Mouse (Mus musculus) G1E-ER4 (cell line): Measurements from ENCODE around the gene N4bp2l1. TPM values are rescaled to one million over a fixed set of nuclear protein-coding genes. Genes with fewer than 3 reads are reported as not detected.

Experiments used
- GATA1 ChIP-seq: IDR thresholded peaks from one replicate; pipeline ENCODE4 v1.8.0; 2012; ENCODE audit warnings: low read length, inconsistent platforms
- polyA plus RNA-seq: library from polyadenylated mRNA; stranded (reverse); fragments of >175 nt; gene quantifications from 2 replicates; pipeline ENCODE4 v1.2.3, GENCODE M21; 2012

Gene N4bp2l1
- polyA plus RNA-seq, 1 experiment: 0.30 TPM

GRCm38 (mm10) chr5:150583622-150584336, 13.2 kb downstream of the N4bp2l1 start:
- TF ChIP-seq GATA1: no peak

GRCm38 (mm10) chr5:150583181-150583580, 13.8 kb downstream of the N4bp2l1 start:
- TF ChIP-seq GATA1: no peak

- no peak for TF ChIP-seq GATA1
These were observed 15.8 kb downstream of the N4bp2l1 start for GRCm38 (mm10) chr5:150581180-150581579.

GRCm38 (mm10) chr5:150578613-150579171, 18.3 kb downstream of the N4bp2l1 start:
- TF ChIP-seq GATA1: no peak

GRCm38 (mm10) chr5:150576832-150577231, 20.2 kb downstream of the N4bp2l1 start:
- no peak for TF ChIP-seq GATA1

- TF ChIP-seq GATA1: no peak
These were observed 22.1 kb downstream of the N4bp2l1 start for GRCm38 (mm10) chr5:150574885-150575284.

- TF ChIP-seq GATA1: no peak
These were observed 22.6 kb downstream of the N4bp2l1 start for GRCm38 (mm10) chr5:150574403-150574802.

- TF ChIP-seq GATA1: no peak
These were observed 26.3 kb downstream of the N4bp2l1 start for GRCm38 (mm10) chr5:150570496-150571219.

- TF ChIP-seq GATA1: no peak
These were observed 30.0 kb downstream of the N4bp2l1 start for GRCm38 (mm10) chr5:150566971-150567370.

- TF ChIP-seq GATA1: no peak
These were observed 30.8 kb downstream of the N4bp2l1 start for GRCm38 (mm10) chr5:150566226-150566625.

- no peak for TF ChIP-seq GATA1
These were observed 32.6 kb downstream of the N4bp2l1 start for GRCm38 (mm10) chr5:150564426-150564825.

- TF ChIP-seq GATA1: no peak
These were observed 35.2 kb downstream of the N4bp2l1 start for GRCm38 (mm10) chr5:150561783-150562182.

GRCm38 (mm10) chr5:150561376-150561775, 35.6 kb downstream of the N4bp2l1 start:
- TF ChIP-seq GATA1: no peak

- TF ChIP-seq GATA1: no peak
These were observed 36.1 kb downstream of the N4bp2l1 start for GRCm38 (mm10) chr5:150560851-150561250.

GRCm38 (mm10) chr5:150559519-150560103, 37.4 kb downstream of the N4bp2l1 start:
- no peak for TF ChIP-seq GATA1

- TF ChIP-seq GATA1: no peak
These were observed 45.4 kb downstream of the N4bp2l1 start for GRCm38 (mm10) chr5:150551637-150552036.
